ENCODE assay signal across 9 mouse cellular contexts in genomic region chr15:98891198-98891742, GRCm38 (mm10). TPM values are rescaled to one million over a fixed set of nuclear protein-coding genes. Genes with fewer than 3 reads are reported as not detected.
DNase-seq lines count a peak whose midpoint lies in the region; ATAC-seq and TF ChIP-seq lines count a peak whose summit lies in the region.
"Had no signal": no experiment of that assay in that cellular context is flagged by ENCODE, and none has a peak within 500 bp of the region (broad histone marks: within the 10 kb centered on the region; RNA-seq: fewer than 3 reads in every experiment).

No protein-coding gene starts in this region.

- TF ChIP-seq CTCF in hindbrain, postnatal 0 days (IDR thresholded peaks at IDR 0.05; ENCODE audit: low read depth) = no peak
- no peak for TF ChIP-seq CTCF in E14TG2a.4 (conservative IDR thresholded peaks at IDR 0.05; ENCODE audit: low read length)
- TF ChIP-seq CTCF in layer of hippocampus, adult 2 months (conservative IDR thresholded peaks at IDR 0.05) = no peak

- H3K9ac ChIP-seq in hindbrain, postnatal 0 days (replicated peaks; ENCODE audit: low read length) = no peak overlapping the region
- H3K9ac ChIP-seq: hindbrain, embryonic 14.5 days had no signal

- H3K27ac ChIP-seq in hindbrain, embryonic 10.5 days = no peak overlapping the region
- H3K27ac ChIP-seq in hindbrain, postnatal 0 days = no peak overlapping the region
- no peak overlapping the region for H3K27ac ChIP-seq in limb, embryonic 10.5 days
- no peak overlapping the region for H3K27ac ChIP-seq in layer of hippocampus, adult 2 months
- H3K27ac ChIP-seq: hindbrain, embryonic 14.5 days had no signal

- peak overlapping the region; percentile 32 for H3K4me3 ChIP-seq in hindbrain, embryonic 10.5 days
- H3K4me3 ChIP-seq in hindbrain, postnatal 0 days (ENCODE audit: low read length) = no peak overlapping the region
- peak overlapping the region; percentile 76 for H3K4me3 ChIP-seq in E14TG2a.4 (replicated peaks; ENCODE audit: low read length)
- H3K4me3 ChIP-seq in limb, embryonic 10.5 days = peak overlapping the region; percentile 28
- H3K4me3 ChIP-seq in layer of hippocampus, adult 2 months = no peak overlapping the region

- no peaks in the 10 kb centered on the region for H3K36me3 ChIP-seq in hindbrain, embryonic 10.5 days
- no peaks in the 10 kb centered on the region for H3K36me3 ChIP-seq in hindbrain, postnatal 0 days (ENCODE audit: insufficient read depth, low read length)
- no peaks in the 10 kb centered on the region for H3K36me3 ChIP-seq in E14TG2a.4 (ENCODE audit: insufficient read depth, low read length)
- H3K36me3 ChIP-seq in limb, embryonic 10.5 days = no peaks in the 10 kb centered on the region

- WGBS in hindbrain, embryonic 10.5 days = 12% methylated on average over 19 of the region's 19 CpGs
- 13% methylated on average over 19 of the region's 19 CpGs for WGBS in hindbrain, postnatal 0 days
- WGBS in limb, embryonic 10.5 days = 10% methylated on average over 19 of the region's 19 CpGs

- no peak for ATAC-seq in hindbrain, postnatal 0 days

- H3K9me3 ChIP-seq in hindbrain, embryonic 10.5 days = no peaks in the 10 kb centered on the region
- H3K9me3 ChIP-seq in hindbrain, postnatal 0 days (ENCODE audit: low read length) = no peaks in the 10 kb centered on the region
- H3K9me3 ChIP-seq in E14TG2a.4 (ENCODE audit: low read length) = peaks cover 10% of the 10 kb centered on the region
- no peaks in the 10 kb centered on the region for H3K9me3 ChIP-seq in limb, embryonic 10.5 days (replicated peaks)

- H3K4me2 ChIP-seq in hindbrain, postnatal 0 days (ENCODE audit: low read depth, low read length) = no peak overlapping the region
- H3K4me2 ChIP-seq: hindbrain, embryonic 14.5 days had no signal

- peaks cover 37% of the 10 kb centered on the region for H3K4me1 ChIP-seq in hindbrain, embryonic 10.5 days (replicated peaks)
- peaks cover 21% of the 10 kb centered on the region; the same call in 1 of the 2 replicates for H3K4me1 ChIP-seq in hindbrain, postnatal 0 days (ENCODE audit: insufficient read depth, low read length)
- peaks cover 54% of the 10 kb centered on the region for H3K4me1 ChIP-seq in E14TG2a.4 (replicated peaks; ENCODE audit: low read depth, low read length)
- H3K4me1 ChIP-seq in limb, embryonic 10.5 days = peaks cover 33% of the 10 kb centered on the region

- peaks cover 67% of the 10 kb centered on the region for H3K27me3 ChIP-seq in hindbrain, embryonic 10.5 days (ENCODE audit: insufficient read depth, poor library complexity, severe bottlenecking)
- H3K27me3 ChIP-seq in hindbrain, postnatal 0 days (ENCODE audit: insufficient read depth, low read length) = peaks cover 31% of the 10 kb centered on the region
- H3K27me3 ChIP-seq in E14TG2a.4 (ENCODE audit: insufficient read depth, low read length) = peaks cover 40% of the 10 kb centered on the region
- H3K27me3 ChIP-seq in limb, embryonic 10.5 days (ENCODE audit: low read depth, poor library complexity, severe bottlenecking) = peaks cover 59% of the 10 kb centered on the region

- peak; percentile 14 for DNase-seq in hindbrain, embryonic 10.5 days (ENCODE audit: low spot score)
- DNase-seq in hindbrain, postnatal 0 days (ENCODE audit: low spot score) = no peak
- DNase-seq in brain, adult 2 months (ENCODE audit: low read depth, low spot score) = peak; percentile 28
- DNase-seq in limb, embryonic 10.5 days (ENCODE audit: low spot score) = no peak
- no peak for DNase-seq in adrenal gland, adult (ENCODE audit: inconsistent age in 2 of 2, low spot score in 1 of 2)
- DNase-seq in natural killer cell, adult 2 months (ENCODE audit: low spot score in 2 of 2) = no peak
- no peak for DNase-seq in layer of hippocampus, adult 2 months (ENCODE audit: low spot score in 2 of 2)

RNA-seq across cellular contexts. Expression of gene Rhebl1, which starts 3.1 kb away (rescaled TPM):
- 21.0 and 25.7 TPM in 2 replicates for polyA plus RNA-seq in hindbrain, embryonic 10.5 days (2016; fragmentation: Nextera tagmentation; extraction: Ambion mirVana)
- 5.8 and 10.2 TPM in 2 replicates for total RNA-seq in hindbrain, postnatal 0 days (2014; rRNA removed)
- polyA plus RNA-seq in hindbrain, postnatal 0 days (2015; fragmentation: Nextera tagmentation; extraction: Ambion mirVana) = 25.7 and 26.7 TPM in 2 replicates
- 27.9 and 34.3 TPM in 2 replicates for polyA plus RNA-seq in limb, embryonic 10.5 days (2016; fragmentation: Nextera tagmentation; extraction: Ambion mirVana)
- 1 to 10 TPM; 8.5 TPM for total RNA-seq in layer of hippocampus, adult 2 months (2021)

RNA-seq across cellular contexts. Expression of gene Dhh, which starts 7.1 kb away (rescaled TPM):
- polyA plus RNA-seq in hindbrain, embryonic 10.5 days (2016; fragmentation: Nextera tagmentation; extraction: Ambion mirVana) = 0.42 and 0.46 TPM in 2 replicates
- total RNA-seq in hindbrain, postnatal 0 days (2014; rRNA removed) = 0.29 and 0.68 TPM in 2 replicates
- polyA plus RNA-seq in hindbrain, postnatal 0 days (2015; fragmentation: Nextera tagmentation; extraction: Ambion mirVana) = 0.85 and 1.0 TPM in 2 replicates
- polyA plus RNA-seq in limb, embryonic 10.5 days (2016; fragmentation: Nextera tagmentation; extraction: Ambion mirVana) = 0.40 and 0.46 TPM in 2 replicates
- under 1 TPM; 0.10 to 0.12 TPM for total RNA-seq in layer of hippocampus, adult 2 months (2021)

RNA-seq across cellular contexts. Expression of gene Kmt2d, which starts 20.3 kb away (rescaled TPM):
- 10.2 and 11.2 TPM in 2 replicates for polyA plus RNA-seq in hindbrain, embryonic 10.5 days (2016; fragmentation: Nextera tagmentation; extraction: Ambion mirVana)
- 27.7 and 37.8 TPM in 2 replicates for total RNA-seq in hindbrain, postnatal 0 days (2014; rRNA removed)
- 7.4 and 7.6 TPM in 2 replicates for polyA plus RNA-seq in hindbrain, postnatal 0 days (2015; fragmentation: Nextera tagmentation; extraction: Ambion mirVana)
- polyA plus RNA-seq in limb, embryonic 10.5 days (2016; fragmentation: Nextera tagmentation; extraction: Ambion mirVana) = 12.6 and 13.6 TPM in 2 replicates
- total RNA-seq in layer of hippocampus, adult 2 months (2021) = 100 to 1,000 TPM in 1 of 2 experiments, 10 to 100 TPM in 1; 89.3 to 106 TPM

RNA-seq across cellular contexts. Expression of gene Lmbr1l, which starts 26.8 kb away (rescaled TPM):
- polyA plus RNA-seq in hindbrain, embryonic 10.5 days (2016; fragmentation: Nextera tagmentation; extraction: Ambion mirVana) = 22.3 and 25.5 TPM in 2 replicates
- 28.7 and 51.0 TPM in 2 replicates for total RNA-seq in hindbrain, postnatal 0 days (2014; rRNA removed)
- polyA plus RNA-seq in hindbrain, postnatal 0 days (2015; fragmentation: Nextera tagmentation; extraction: Ambion mirVana) = 20.0 and 20.9 TPM in 2 replicates
- polyA plus RNA-seq in limb, embryonic 10.5 days (2016; fragmentation: Nextera tagmentation; extraction: Ambion mirVana) = 23.9 and 28.3 TPM in 2 replicates
- 10 to 100 TPM; 17.0 to 20.6 TPM for total RNA-seq in layer of hippocampus, adult 2 months (2021)

RNA-seq across cellular contexts. Expression of gene Tuba1b, which starts 43.1 kb away (rescaled TPM):
- polyA plus RNA-seq in hindbrain, embryonic 10.5 days (2016; fragmentation: Nextera tagmentation; extraction: Ambion mirVana) = 2,254 and 2,463 TPM in 2 replicates
- 3,512 and 3,813 TPM in 2 replicates for total RNA-seq in hindbrain, postnatal 0 days (2014; rRNA removed)
- 1,613 and 1,711 TPM in 2 replicates for polyA plus RNA-seq in hindbrain, postnatal 0 days (2015; fragmentation: Nextera tagmentation; extraction: Ambion mirVana)
- polyA plus RNA-seq in limb, embryonic 10.5 days (2016; fragmentation: Nextera tagmentation; extraction: Ambion mirVana) = 2,301 and 2,452 TPM in 2 replicates
- 100 to 1,000 TPM; 466 to 491 TPM for total RNA-seq in layer of hippocampus, adult 2 months (2021)

Comparison
In these comparisons a context has a peak if more than half of its experiments do, and no peak if none do; other contexts are left out.
1. DNase-seq: peak in hindbrain, embryonic 10.5 days (single experiment) and brain, adult 2 months (single experiment); none in hindbrain, postnatal 0 days (single experiment), limb, embryonic 10.5 days (single experiment), adrenal gland, adult (0 of 2), natural killer cell, adult 2 months (0 of 2) and layer of hippocampus, adult 2 months (0 of 2).
2. H3K4me3 ChIP-seq: peak in hindbrain, embryonic 10.5 days (single experiment), E14TG2a.4 (single experiment) and limb, embryonic 10.5 days (single experiment); none in hindbrain, postnatal 0 days (single experiment) and layer of hippocampus, adult 2 months (single experiment).